Mouse (Mus musculus) MEL (cell line): ENCODE data around the gene Frem3. TPM values are rescaled to one million over a fixed set of nuclear protein-coding genes. Genes with fewer than 3 reads are reported as not detected.

Source experiments
- DNase-seq: peaks from one replicate; pipeline ENCODE4 v3.0.0; 2011; ENCODE audit warnings: low read depth, low spot score
- H3K27ac ChIP-seq: 2 replicates; pipeline ENCODE4 v1.5.1; 2012; ENCODE audit warnings: low read depth, mild to moderate bottlenecking, control low read depth, low read length, moderate library complexity; ENCODE audit not compliant: control insufficient read depth
- H3K27me3 ChIP-seq, 2 experiments: fragments of 150-350 bp in 1 of 2; sonication (generic) in 1 of 2; 2 replicates each; pipeline ENCODE4 v1.6.1; 2012; ENCODE audit warnings: low read length in 2 of 2, mild to moderate bottlenecking in 2 of 2, improper control_type of control experiment in 1 of 2, moderate library complexity in 1 of 2; ENCODE audit not compliant: insufficient read depth in 2 of 2, control insufficient read depth in 1 of 2
- H3K36me3 ChIP-seq, 2 experiments: 2 replicates each; pipeline ENCODE4 v1.6.1; 2012 to 2014; ENCODE audit warnings: low read length in 2 of 2, improper control_type of control experiment in 1 of 2, inconsistent platforms in 1 of 2, mild to moderate bottlenecking in 1 of 2; ENCODE audit not compliant: insufficient read depth in 2 of 2, control insufficient read depth in 1 of 2
- H3K4me1 ChIP-seq, 2 experiments: fragments of 150-350 bp in 1 of 2; sonication (generic) in 1 of 2; 2 replicates each; pipeline ENCODE4 v1.6.1; 2012; ENCODE audit warnings: low read length in 2 of 2, improper control_type of control experiment in 1 of 2, mild to moderate bottlenecking in 1 of 2; ENCODE audit not compliant: insufficient read depth in 2 of 2, control insufficient read depth in 1 of 2
- H3K4me3 ChIP-seq, 2 experiments: fragments of 150-350 bp in 1 of 2; sonication (generic) in 1 of 2; 2 replicates each; pipeline ENCODE4 v1.5.1; 2012; ENCODE audit warnings: low read depth in 2 of 2, low read length in 2 of 2, mild to moderate bottlenecking in 2 of 2, moderate library complexity in 2 of 2, control low read depth in 1 of 2, improper control_type of control experiment in 1 of 2; ENCODE audit not compliant: control insufficient read depth in 1 of 2, insufficient read depth in 1 of 2
- H3K79me2 ChIP-seq: 2 replicates; pipeline ENCODE4 v1.6.1; 2012; ENCODE audit warnings: mild to moderate bottlenecking, low read length, moderate library complexity; ENCODE audit not compliant: control insufficient read depth, poor library complexity, insufficient read depth
- H3K9ac ChIP-seq: 2 replicates; pipeline ENCODE4 v1.6.1; 2012; ENCODE audit warnings: low read depth, mild to moderate bottlenecking, control low read depth, low read length, moderate library complexity; ENCODE audit not compliant: control insufficient read depth, poor library complexity, severe bottlenecking
- H3K9me3 ChIP-seq: fragments of 150-350 bp; sonication (generic); replicated peaks from 2 replicates; pipeline ENCODE4 v1.6.1; 2012; ENCODE audit warnings: mild to moderate bottlenecking, low read length, improper control_type of control experiment, moderate library complexity; ENCODE audit not compliant: insufficient read depth
- BHLHE40 ChIP-seq: IDR thresholded peaks from 2 replicates; pipeline ENCODE4 v1.6.1; 2012; ENCODE audit warnings: low read depth, mild to moderate bottlenecking, inconsistent platforms, low read length, improper control_type of control experiment, borderline replicate concordance
- CHD1 ChIP-seq: IDR thresholded peaks from 2 replicates; pipeline ENCODE4 v1.6.1; 2012; ENCODE audit warnings: low read depth, mild to moderate bottlenecking, inconsistent platforms, low read length, improper control_type of control experiment
- CHD2 ChIP-seq: IDR thresholded peaks from 2 replicates; pipeline ENCODE4 v1.6.1; 2011; ENCODE audit warnings: low read length, improper control_type of control experiment
- CTCF ChIP-seq, 3 experiments: IDR thresholded peaks in 2 of 3; conservative IDR thresholded peaks in 1 of 3; 2 replicates each; pipeline ENCODE4 v1.5.1; 2011 to 2012; ENCODE audit warnings: low read length in 3 of 3, low read depth in 2 of 3, mild to moderate bottlenecking in 2 of 3, improper control_type of control experiment in 1 of 3, inconsistent platforms in 1 of 3, mixed read lengths in 1 of 3, moderate library complexity in 1 of 3; ENCODE audit not compliant: control insufficient read depth in 1 of 3, insufficient read depth in 1 of 3, poor library complexity in 1 of 3, severe bottlenecking in 1 of 3
- E2F4 ChIP-seq: IDR thresholded peaks from 2 replicates; pipeline ENCODE4 v1.6.1; 2011; ENCODE audit warnings: low read depth, low read length, improper control_type of control experiment, borderline replicate concordance
- ELF1 ChIP-seq: IDR thresholded peaks from 2 replicates; pipeline ENCODE4 v1.6.1; 2014; ENCODE audit warnings: low read depth, mild to moderate bottlenecking, inconsistent platforms, low read length, improper control_type of control experiment, moderate library complexity
- EP300 ChIP-seq, 2 experiments: IDR thresholded peaks; 2 replicates each; pipeline ENCODE4 v1.6.1; 2011; ENCODE audit warnings: improper control_type of control experiment in 2 of 2, low read length in 2 of 2, low read depth in 1 of 2, mild to moderate bottlenecking in 1 of 2
- ETS1 ChIP-seq: IDR thresholded peaks from 2 replicates; pipeline ENCODE4 v1.6.1; 2012; ENCODE audit warnings: low read depth, mild to moderate bottlenecking, inconsistent platforms, low read length, improper control_type of control experiment, moderate library complexity
- GATA1 ChIP-seq: IDR thresholded peaks from 2 replicates; pipeline ENCODE4 v1.6.1; 2011; ENCODE audit warnings: low read depth, low read length, improper control_type of control experiment
- HCFC1 ChIP-seq: IDR thresholded peaks from 2 replicates; pipeline ENCODE4 v1.6.1; 2012; ENCODE audit warnings: low read depth, mild to moderate bottlenecking, inconsistent platforms, low read length, improper control_type of control experiment, moderate library complexity
- MAX ChIP-seq: IDR thresholded peaks from 2 replicates; pipeline ENCODE4 v1.6.1; 2011; ENCODE audit warnings: low read length, improper control_type of control experiment
- MAZ ChIP-seq: IDR thresholded peaks from 2 replicates; pipeline ENCODE4 v1.6.1; 2012; ENCODE audit warnings: low read depth, mild to moderate bottlenecking, inconsistent platforms, low read length, improper control_type of control experiment
- MEF2A ChIP-seq: IDR thresholded peaks from 2 replicates; pipeline ENCODE4 v1.6.1; 2014; ENCODE audit warnings: low read depth, mild to moderate bottlenecking, inconsistent platforms, low read length, improper control_type of control experiment; ENCODE audit not compliant: poor library complexity, insufficient replicate concordance, severe bottlenecking; ENCODE audit errors: extremely low read depth
- MXI1 ChIP-seq: IDR thresholded peaks from 2 replicates; pipeline ENCODE4 v1.6.1; 2011; ENCODE audit warnings: mild to moderate bottlenecking, low read depth, low read length, improper control_type of control experiment
- MYB ChIP-seq: IDR thresholded peaks from 2 replicates; pipeline ENCODE4 v1.6.1; 2011; ENCODE audit warnings: mild to moderate bottlenecking, low read depth, low read length, improper control_type of control experiment
- MYC ChIP-seq: IDR thresholded peaks from 2 replicates; pipeline ENCODE4 v1.6.1; 2011; ENCODE audit warnings: low read depth, mild to moderate bottlenecking, low read length, improper control_type of control experiment, moderate library complexity
- NRF1 ChIP-seq: IDR thresholded peaks from 2 replicates; pipeline ENCODE4 v1.6.1; 2014; ENCODE audit warnings: low read depth, mild to moderate bottlenecking, inconsistent platforms, low read length, improper control_type of control experiment, moderate library complexity; ENCODE audit not compliant: poor library complexity, insufficient read depth, severe bottlenecking
- POLR2A ChIP-seq, 2 experiments: IDR thresholded peaks; 2 replicates each; pipeline ENCODE4 v1.6.1; 2011 to 2012; ENCODE audit warnings: low read length in 2 of 2, mild to moderate bottlenecking in 2 of 2, control low read depth in 1 of 2, improper control_type of control experiment in 1 of 2, low read depth in 1 of 2, moderate library complexity in 1 of 2; ENCODE audit not compliant: control insufficient read depth in 1 of 2, insufficient read depth in 1 of 2, poor library complexity in 1 of 2
- POLR2AphosphoS5 ChIP-seq: IDR thresholded peaks from 2 replicates; pipeline ENCODE4 v1.6.1; 2012; ENCODE audit warnings: low read depth, borderline replicate concordance, mild to moderate bottlenecking, inconsistent platforms, low read length, moderate library complexity, mixed read lengths
- RAD21 ChIP-seq: IDR thresholded peaks from 2 replicates; pipeline ENCODE4 v1.6.1; 2011; ENCODE audit warnings: mild to moderate bottlenecking, low read depth, low read length, improper control_type of control experiment
- RCOR1 ChIP-seq: IDR thresholded peaks from 2 replicates; pipeline ENCODE4 v1.6.1; 2012; ENCODE audit warnings: low read depth, mild to moderate bottlenecking, inconsistent platforms, low read length, improper control_type of control experiment
- TAL1 ChIP-seq: IDR thresholded peaks from 2 replicates; pipeline ENCODE4 v1.6.1; 2012; ENCODE audit warnings: mild to moderate bottlenecking, inconsistent platforms, low read length, moderate library complexity, mixed read lengths
- TBP ChIP-seq: IDR thresholded peaks from 2 replicates; pipeline ENCODE4 v1.8.0; 2011; ENCODE audit warnings: low read depth, low read length, improper control_type of control experiment
- TCF12 ChIP-seq: IDR thresholded peaks from 2 replicates; pipeline ENCODE4 v1.6.1; 2014; ENCODE audit warnings: low read depth, mild to moderate bottlenecking, inconsistent platforms, low read length, improper control_type of control experiment, moderate library complexity
- USF1 ChIP-seq: IDR thresholded peaks from 2 replicates; pipeline ENCODE4 v1.6.1; 2014; ENCODE audit warnings: low read depth, mild to moderate bottlenecking, inconsistent platforms, low read length, improper control_type of control experiment, moderate library complexity
- USF2 ChIP-seq, 2 experiments: IDR thresholded peaks; 2 replicates each; pipeline ENCODE4 v1.6.1; 2011 to 2012; ENCODE audit warnings: improper control_type of control experiment in 2 of 2, low read length in 2 of 2, borderline replicate concordance in 1 of 2, inconsistent platforms in 1 of 2, low read depth in 1 of 2, mild to moderate bottlenecking in 1 of 2; ENCODE audit not compliant: insufficient read depth in 1 of 2
- ZC3H11A ChIP-seq: IDR thresholded peaks from 2 replicates; pipeline ENCODE4 v1.6.1; 2012; ENCODE audit warnings: low read depth, mild to moderate bottlenecking, inconsistent platforms, low read length, improper control_type of control experiment
- ZKSCAN1 ChIP-seq: IDR thresholded peaks from 2 replicates; pipeline ENCODE4 v1.6.1; 2012; ENCODE audit warnings: low read depth, mild to moderate bottlenecking, inconsistent platforms, low read length, improper control_type of control experiment, moderate library complexity
- ZMIZ1 ChIP-seq: IDR thresholded peaks from 2 replicates; pipeline ENCODE4 v1.6.1; 2012; ENCODE audit warnings: low read depth, mild to moderate bottlenecking, inconsistent platforms, low read length, improper control_type of control experiment, moderate library complexity
- polyA plus RNA-seq, 2 experiments: library from polyadenylated mRNA; stranded (reverse) in 1 of 2; unstranded in 1 of 2; fragments of >175 nt in 1 of 2; fragments of >200 nt in 1 of 2; gene quantifications; 2 replicates each; pipeline versions ENCODE4 v1.2.1 to v1.2.4; 2012; ENCODE audit warnings: low replicate concordance in 2 of 2, low read depth in 1 of 2; ENCODE audit not compliant: insufficient read length in 2 of 2, insufficient read depth in 1 of 2, missing spikeins in 1 of 2
- total RNA-seq: library from RNA; depleted of rRNA; stranded (reverse); fragments of 300-350 nt; gene quantifications from 2 replicates; pipeline ENCODE4 v1.2.3, GENCODE M21; 2012

Frem3 gene
- total and polyA plus RNA-seq, 3 experiments, result under 0.01 TPM; not detected in 2

DNA sequence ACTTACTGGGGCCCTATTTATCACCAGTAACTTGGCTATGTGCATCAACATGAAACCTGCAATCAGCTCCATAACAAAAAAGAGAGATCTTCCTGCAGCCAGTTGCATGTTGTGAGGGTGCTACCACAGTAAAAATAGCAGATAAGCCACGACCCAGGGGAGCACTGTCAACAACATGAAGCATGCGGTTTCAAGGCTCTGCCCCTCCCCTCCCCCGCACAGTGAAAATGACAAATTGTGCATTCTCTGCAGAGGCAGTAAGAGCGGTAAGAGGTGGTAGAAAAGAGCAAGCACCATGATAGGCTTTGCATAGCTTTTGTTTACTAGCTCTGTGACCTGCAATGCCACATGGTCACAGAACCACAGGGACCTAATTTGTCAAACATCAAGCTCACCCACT is 46.8 kb downstream of the Frem3 start (continued):
- TF ChIP-seq GATA1, result peak; percentile 37; the same call in 1 of the 2 replicates
- TF ChIP-seq RCOR1, result no peak
- no peak for TF ChIP-seq USF1
- no peak for TF ChIP-seq CTCF (IDR thresholded peaks at IDR 0.05 in 2 of 3, conservative IDR thresholded peaks at IDR 0.05 in 1 of 3; ENCODE audit: control insufficient read depth in 1 of 3, insufficient read depth in 1 of 3, low read depth in 2 of 3, low read length in 3 of 3, poor library complexity in 1 of 3, severe bottlenecking in 1 of 3)
- TF ChIP-seq ZKSCAN1, result no peak
- no peak for TF ChIP-seq ZMIZ1
- no peak for TF ChIP-seq MAZ
- no peak for TF ChIP-seq NRF1
- no peak for TF ChIP-seq MEF2A
- TF ChIP-seq TAL1, result no peak
- TF ChIP-seq CHD2, result peak; percentile 40; the same call in 1 of the 2 replicates
- TF ChIP-seq CHD1, result no peak
- TF ChIP-seq USF2 (IDR thresholded peaks at IDR 0.05; ENCODE audit: borderline replicate concordance in 1 of 2, insufficient read depth in 1 of 2, low read depth in 1 of 2, low read length in 2 of 2), result no peak
- TF ChIP-seq POLR2AphosphoS5, result no peak

- Histone ChIP-seq H3K9me3 (no peaks in the 10 kb centered on the region), H3K36me3 (peaks cover 0 to 39% of the 10 kb centered on the region in 2 experiments; a peak in 2 of 4 replicates), H3K9ac (no peak overlapping the region; the same call in 1 of the 2 replicates), H3K27ac (peak overlapping the region; percentile 89), H3K79me2 (no peaks in the 10 kb centered on the region), H3K4me3 (peak overlapping the region in 1 of 2 experiments; percentile 14; a peak in 1 of 4 replicates), H3K27me3 (no peaks in the 10 kb centered on the region), H3K4me1 (peaks cover 26 to 32% of the 10 kb centered on the region in 2 experiments)
- TF ChIP-seq TBP (peak; percentile 43; the same call in 1 of the 2 replicates), ETS1 (peak; percentile 81), MYB (peak; percentile 86), CHD1 (no peak), EP300 (IDR thresholded peaks at IDR 0.05; ENCODE audit: low read depth in 1 of 2, low read length in 2 of 2) (peak; percentile 92 to 94), TCF12 (peak; percentile 88), RAD21 (no peak), MXI1 (peak; percentile 55; the same call in 1 of the 2 replicates), E2F4 (no peak), ZC3H11A (no peak), GATA1 (peak; percentile 98), ZMIZ1 (peak; percentile 62; the same call in 1 of the 2 replicates), HCFC1 (peak; percentile 54; the same call in 1 of the 2 replicates), BHLHE40 (no peak), TAL1 (peak; percentile 41), MAX (no peak), POLR2A (IDR thresholded peaks at IDR 0.05; ENCODE audit: control insufficient read depth in 1 of 2, insufficient read depth in 1 of 2, low read depth in 1 of 2, low read length in 2 of 2, poor library complexity in 1 of 2) (peak in 1 of 2 experiments; percentile 60; a peak in 2 of 4 replicates), RCOR1 (peak; percentile 85), ELF1 (0 out of 2 replicates have a peak, but pooled peaks have one; percentile 22), MYC (0 out of 2 replicates have a peak, but pooled peaks have one; percentile 44), CTCF (IDR thresholded peaks at IDR 0.05 in 2 of 3, conservative IDR thresholded peaks at IDR 0.05 in 1 of 3; ENCODE audit: control insufficient read depth in 1 of 3, insufficient read depth in 1 of 3, low read depth in 2 of 3, low read length in 3 of 3, poor library complexity in 1 of 3, severe bottlenecking in 1 of 3) (no peak)
- peak; percentile 90 for DNase-seq
Observed at GRCm38 (mm10) chr8:80661055-80661454, 50.2 kb downstream of the Frem3 start.
